ENCODE assay signal across 9 mouse cellular contexts in the genomic region with DNA sequence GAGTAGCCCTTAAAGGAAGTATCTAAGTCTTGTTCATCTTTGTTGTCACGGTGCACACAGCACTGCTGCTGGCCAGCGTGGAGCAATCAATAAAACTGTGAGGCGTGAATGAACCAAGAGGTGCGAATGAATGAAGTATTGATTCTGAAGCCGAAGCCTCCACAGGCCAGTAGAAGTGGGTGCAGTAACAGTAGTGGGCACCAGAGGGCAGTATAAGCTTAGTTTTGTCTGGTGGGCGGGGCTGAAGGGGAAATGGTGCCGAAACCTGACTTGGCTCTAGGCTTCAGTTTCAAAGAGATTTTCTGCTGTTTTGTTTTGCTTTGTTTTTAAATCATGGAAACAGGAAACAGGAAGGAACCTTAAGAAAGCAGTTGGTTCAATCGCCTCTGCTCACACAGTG. TPM values are rescaled to one million over a fixed set of nuclear protein-coding genes. Genes with fewer than 3 reads are reported as not detected.
DNase-seq lines count a peak whose midpoint lies in the region; ATAC-seq and TF ChIP-seq lines count a peak whose summit lies in the region.
"Had no signal": no experiment of that assay in that cellular context is flagged by ENCODE, and none has a peak within 500 bp of the region (broad histone marks: within the 10 kb centered on the region; RNA-seq: fewer than 3 reads in every experiment).

No protein-coding gene starts in this region.

- H3K9ac ChIP-seq in lung, postnatal 0 days (replicated peaks; ENCODE audit: low read depth), result no peak overlapping the region
- H3K9ac ChIP-seq: limb, embryonic 12.5 days had no signal

- TF ChIP-seq EP300 in lung, postnatal 0 days (IDR thresholded peaks at IDR 0.05), result no peak

- DNase-seq in MEL-GATA-1-ER (ENCODE audit: extremely low read depth, low read depth), result peak; percentile 5
- DNase-seq in cerebellum, adult 8-10 months, result peak; percentile 84
- DNase-seq in forelimb bud, embryonic 11.5 days (ENCODE audit: low read depth, low spot score), result peak; percentile 65
- DNase-seq in hindbrain, embryonic 10.5 days (ENCODE audit: low spot score), result peak; percentile 72
- peak; percentile 29 to 72 for DNase-seq in layer of hippocampus, adult 8-10 months (ENCODE audit: low spot score in 2 of 2)
- peak; percentile 66 for DNase-seq in lung, postnatal 0 days (ENCODE audit: low spot score)
- peak; percentile 49 for DNase-seq in ovary, postnatal 36 days (ENCODE audit: low spot score)
- peak; percentile 72 for DNase-seq in thymus, postnatal 25 days

- no peaks in the 10 kb centered on the region for H3K9me3 ChIP-seq in hindbrain, embryonic 10.5 days
- no peaks in the 10 kb centered on the region for H3K9me3 ChIP-seq in lung, postnatal 0 days (ENCODE audit: low read length)
- H3K9me3 ChIP-seq: limb, embryonic 12.5 days had no signal

- 0 out of 2 replicates have a peak overlapping the region, but pooled peaks have one; percentile 19 for H3K4me2 ChIP-seq in lung, postnatal 0 days (replicated peaks; ENCODE audit: low read depth, low read length)
- H3K4me2 ChIP-seq: limb, embryonic 12.5 days had no signal

- H3K27ac ChIP-seq in hindbrain, embryonic 10.5 days, result no peak overlapping the region
- no peak overlapping the region for H3K27ac ChIP-seq in lung, postnatal 0 days (ENCODE audit: low read length)
- H3K27ac ChIP-seq: limb, embryonic 12.5 days had no signal

- H3K4me3 ChIP-seq in hindbrain, embryonic 10.5 days, result no peak overlapping the region
- H3K4me3 ChIP-seq in lung, postnatal 0 days (ENCODE audit: low read depth, low read length), result no peak overlapping the region
- H3K4me3 ChIP-seq: limb, embryonic 12.5 days had no signal

- no peaks in the 10 kb centered on the region for H3K4me1 ChIP-seq in hindbrain, embryonic 10.5 days (replicated peaks)
- H3K4me1 ChIP-seq in lung, postnatal 0 days (ENCODE audit: insufficient read depth, low read depth, low read length), result no peaks in the 10 kb centered on the region
- H3K4me1 ChIP-seq: limb, embryonic 12.5 days had no signal

- ATAC-seq in lung, postnatal 0 days, result peak; percentile 32; the same call in 1 of the 2 replicates

- peak; percentile 86 for TF ChIP-seq CTCF in lung, postnatal 0 days (IDR thresholded peaks at IDR 0.05)

- peaks cover 9% of the 10 kb centered on the region; the same call in 1 of the 2 replicates for H3K27me3 ChIP-seq in hindbrain, embryonic 10.5 days (ENCODE audit: insufficient read depth, poor library complexity, severe bottlenecking)
- H3K27me3 ChIP-seq in lung, postnatal 0 days (replicated peaks; ENCODE audit: insufficient read depth, low read length), result no peaks in the 10 kb centered on the region
- H3K27me3 ChIP-seq: limb, embryonic 12.5 days had no signal

- 20% methylated on average over 8 of the region's 8 CpGs for WGBS in hindbrain, embryonic 10.5 days
- WGBS in lung, postnatal 0 days, result 11% methylated on average over 8 of the region's 8 CpGs

- H3K36me3 ChIP-seq in hindbrain, embryonic 10.5 days, result no peaks in the 10 kb centered on the region
- no peaks in the 10 kb centered on the region for H3K36me3 ChIP-seq in lung, postnatal 0 days (ENCODE audit: insufficient read depth, low read length)
- H3K36me3 ChIP-seq: limb, embryonic 12.5 days had no signal

RNA-seq across cellular contexts. Expression of a gene that starts 42.0 kb away (rescaled TPM):
- 3.7 and 3.8 TPM in 2 replicates for polyA plus RNA-seq in hindbrain, embryonic 10.5 days (2016; fragmentation: Nextera tagmentation; extraction: Ambion mirVana)
- 10 to 100 TPM in 3 of 4 experiments, 1 to 10 TPM in 1; 10.0 to 22.7 (median 13.7) TPM for total RNA-seq in layer of hippocampus, adult 8-10 months (2022)
- 12.7 and 12.9 TPM in 2 replicates for polyA plus RNA-seq in lung, postnatal 0 days (2015; fragmentation: Nextera tagmentation; extraction: Ambion mirVana)

Comparison
In these comparisons a context has a peak if more than half of its experiments do, and no peak if none do; other contexts are left out.
1. DNase-seq: peak in every context shown above with its lines; median percentile 84 in cerebellum, adult 8-10 months; 72 in hindbrain, embryonic 10.5 days; 72 in thymus, postnatal 25 days; 66 in lung, postnatal 0 days; 65 in forelimb bud, embryonic 11.5 days; 50 in layer of hippocampus, adult 8-10 months; 49 in ovary, postnatal 36 days; 5 in MEL-GATA-1-ER.